Mouse (Mus musculus) intestine, embryonic 16.5 days (tissue): ENCODE measurements around the gene Syce3. TPM values are rescaled to one million over a fixed set of nuclear protein-coding genes. Genes with fewer than 3 reads are reported as not detected.
A peak's percentile ranks its signal among the peaks of the same experiment; 100 is the strongest.

Source experiments
- ATAC-seq: fragments of 200-750 bp; cut with Nextera tagmentation; 2 replicates; pipeline ENCODE4 v1.8.0; 2017; ENCODE audit warnings: moderate TSS enrichment, moderate library complexity
- H3K27ac ChIP-seq: fragments of 300-500 bp; sonication (generic); 2 replicates; pipeline ENCODE4 v1.5.1; 2014; ENCODE audit warnings: mild to moderate bottlenecking, low read length
- H3K27me3 ChIP-seq: fragments of 300-500 bp; sonication (generic); replicated peaks from 2 replicates; pipeline ENCODE4 v1.6.1; 2014; ENCODE audit warnings: low read length, control low read depth, mixed read lengths; ENCODE audit not compliant: control insufficient read depth, insufficient read depth
- H3K36me3 ChIP-seq: fragments of 300-500 bp; sonication (generic); 2 replicates; pipeline ENCODE4 v1.6.1; 2014; ENCODE audit warnings: low read length, control low read depth; ENCODE audit not compliant: control insufficient read depth, insufficient read depth
- H3K4me1 ChIP-seq: fragments of 300-500 bp; sonication (generic); 2 replicates; pipeline ENCODE4 v1.6.1; 2014; ENCODE audit warnings: low read length, control low read depth, mixed read lengths; ENCODE audit not compliant: control insufficient read depth, insufficient read depth
- H3K4me2 ChIP-seq: fragments of 300-500 bp; sonication (generic); 2 replicates; pipeline ENCODE4 v1.6.1; 2014; ENCODE audit warnings: low read depth, low read length, control low read depth
- H3K4me3 ChIP-seq: fragments of 300-500 bp; sonication (generic); 2 replicates; pipeline ENCODE4 v1.5.1; 2014; ENCODE audit warnings: mild to moderate bottlenecking, low read length
- H3K9ac ChIP-seq: fragments of 300-500 bp; sonication (generic); 2 replicates; pipeline ENCODE4 v1.6.1; 2014; ENCODE audit warnings: low read depth, low read length
- H3K9me3 ChIP-seq: fragments of 300-500 bp; sonication (generic); 2 replicates; pipeline ENCODE4 v1.6.1; 2016; ENCODE audit warnings: low read length, control low read depth; ENCODE audit not compliant: control insufficient read depth
- WGBS: fragments of 180-500 bp; shearing (Covaris S2); extraction: QIAGEN DNeasy Blood & Tissue Kit; methylation state at CpG from one replicate; pipeline ENCODE4 v1.1.7; 2014; 5-methylcytosine and 5-hydroxymethylcytosine counted together
- polyA plus RNA-seq: library from polyadenylated mRNA; unstranded; fragments of >200 nt; fragmentation: Nextera tagmentation; extraction: Ambion mirVana; gene quantifications from 2 replicates; pipeline ENCODE4 v1.2.1, GENCODE M21; 2015

Syce3 gene
- polyA plus RNA-seq, 1 experiment from 2014 or later: 0.92 TPM

GRCm38 (mm10) chr15:89398146-89398545 lies 12.2 kb downstream of the Syce3 start:
- Histone ChIP-seq H3K9me3 (no peaks in the 10 kb centered on the region), H3K36me3 (no peaks in the 10 kb centered on the region), H3K9ac (no peak overlapping the region), H3K4me2 (no peak overlapping the region), H3K27ac (no peak overlapping the region), H3K4me1 (peaks cover 6% of the 10 kb centered on the region; the same call in 1 of the 2 replicates), H3K27me3 (no peaks in the 10 kb centered on the region), H3K4me3 (no peak overlapping the region)
- WGBS: 82% methylated on average over 2 of the region's 2 CpGs
- ATAC-seq: no peak

- no peaks in the 10 kb centered on the region for H3K9me3 ChIP-seq
- no peaks in the 10 kb centered on the region for H3K27me3 ChIP-seq
- ATAC-seq: peak; percentile 94
- no peak overlapping the region for H3K4me3 ChIP-seq
- H3K36me3 ChIP-seq: no peaks in the 10 kb centered on the region
- no peak overlapping the region for H3K4me2 ChIP-seq
- peaks cover 6% of the 10 kb centered on the region; the same call in 1 of the 2 replicates for H3K4me1 ChIP-seq
- no peak overlapping the region for H3K9ac ChIP-seq
- no peak overlapping the region; the same call in 1 of the 2 replicates for H3K27ac ChIP-seq
- 68% methylated on average over 4 of the region's 4 CpGs for WGBS
Measured at GRCm38 (mm10) chr15:89396883-89397282, 13.4 kb downstream of the Syce3 start.

DNA sequence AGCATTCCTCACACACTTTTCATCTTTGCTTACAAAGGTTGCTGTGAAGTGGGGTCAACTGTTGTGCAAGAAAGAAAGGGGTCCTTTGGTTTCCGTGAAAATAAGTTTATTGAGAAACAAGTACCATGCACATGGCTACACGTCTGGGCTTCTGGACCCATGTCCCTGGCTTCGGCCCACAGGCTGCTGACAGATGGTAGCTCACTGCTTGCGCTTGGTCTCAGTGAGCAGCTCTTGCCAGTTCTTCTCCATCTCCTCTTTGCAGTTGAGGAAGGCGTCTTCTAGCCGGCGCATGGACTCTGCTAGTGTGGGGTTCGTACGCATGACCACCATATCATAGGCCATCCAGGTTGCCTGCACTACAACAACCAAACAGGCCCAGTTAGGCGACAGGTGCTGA lies 20.2 kb downstream of the Syce3 start:
- no peak for ATAC-seq
- Histone ChIP-seq H3K27me3 (peaks cover 3% of the 10 kb centered on the region; the same call in 1 of the 2 replicates), H3K36me3 (no peaks in the 10 kb centered on the region), H3K9ac (no peak overlapping the region), H3K4me3 (no peak overlapping the region), H3K27ac (no peak overlapping the region), H3K9me3 (no peaks in the 10 kb centered on the region), H3K4me1 (no peaks in the 10 kb centered on the region), H3K4me2 (no peak overlapping the region)
- 91% methylated on average over 10 of the region's 10 CpGs for WGBS

DNA sequence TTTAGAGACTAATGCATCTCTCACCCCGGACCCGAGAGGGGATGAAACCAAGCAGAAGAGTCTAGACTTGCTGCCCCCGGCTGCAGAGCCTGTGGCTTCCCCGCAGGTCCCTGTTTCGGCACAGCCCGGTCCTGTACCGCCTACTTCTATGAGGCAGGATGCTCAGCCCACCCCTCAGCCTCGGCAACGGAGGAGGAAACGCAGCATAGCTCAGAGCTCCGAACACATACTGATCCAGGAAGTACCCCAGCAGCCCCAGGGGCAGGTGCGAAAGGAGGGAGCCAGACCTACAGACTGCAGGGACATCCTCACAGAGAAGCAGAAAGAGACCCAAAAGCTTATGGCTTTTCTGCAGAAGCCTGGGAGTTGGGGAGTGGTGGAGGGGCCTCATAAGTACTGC lies 23.2 kb downstream of the Syce3 start:
- ATAC-seq: no peak
- WGBS: 42% methylated on average over 12 of the region's 12 CpGs
- Histone ChIP-seq H3K27ac (no peak overlapping the region), H3K4me1 (no peaks in the 10 kb centered on the region), H3K36me3 (no peaks in the 10 kb centered on the region), H3K9me3 (no peaks in the 10 kb centered on the region), H3K4me2 (no peak overlapping the region), H3K9ac (no peak overlapping the region), H3K27me3 (peaks cover 3% of the 10 kb centered on the region), H3K4me3 (no peak overlapping the region)

- H3K9ac ChIP-seq: no peak within 1 kb of the TSS
- no peaks in the 10 kb centered on the region for H3K9me3 ChIP-seq
- H3K27ac ChIP-seq: no peak within 1 kb of the TSS
- H3K4me2 ChIP-seq: no peak within 1 kb of the TSS
- H3K4me1 ChIP-seq: no peaks in the 10 kb centered on the region
- no peaks in the 10 kb centered on the region for H3K36me3 ChIP-seq
- 89% methylated on average over 7 of the region's 7 CpGs for WGBS
- no peak for ATAC-seq
- no peak within 1 kb of the TSS for H3K4me3 ChIP-seq
- H3K27me3 ChIP-seq: peaks cover 9% of the 10 kb centered on the region
Measured at GRCm38 (mm10) chr15:89384617-89385016, 25.7 kb downstream of the Syce3 start, which contains the start of gene Klhdc7b. Gene Klhdc7b (plus strand): TSS chr15:89384917.

- Histone ChIP-seq H3K27ac (no peak overlapping the region), H3K36me3 (no peaks in the 10 kb centered on the region), H3K27me3 (peaks cover 44% of the 10 kb centered on the region), H3K9me3 (no peaks in the 10 kb centered on the region), H3K4me2 (peak overlapping the region; percentile 78), H3K9ac (peak overlapping the region; percentile 39; the same call in 1 of the 2 replicates), H3K4me1 (peaks cover 20% of the 10 kb centered on the region), H3K4me3 (peak overlapping the region; percentile 44)
- ATAC-seq: no peak
- 11% methylated on average over 10 of the region's 10 CpGs for WGBS
Measured at GRCm38 (mm10) chr15:89379429-89379828, 30.9 kb downstream of the Syce3 start.

DNA sequence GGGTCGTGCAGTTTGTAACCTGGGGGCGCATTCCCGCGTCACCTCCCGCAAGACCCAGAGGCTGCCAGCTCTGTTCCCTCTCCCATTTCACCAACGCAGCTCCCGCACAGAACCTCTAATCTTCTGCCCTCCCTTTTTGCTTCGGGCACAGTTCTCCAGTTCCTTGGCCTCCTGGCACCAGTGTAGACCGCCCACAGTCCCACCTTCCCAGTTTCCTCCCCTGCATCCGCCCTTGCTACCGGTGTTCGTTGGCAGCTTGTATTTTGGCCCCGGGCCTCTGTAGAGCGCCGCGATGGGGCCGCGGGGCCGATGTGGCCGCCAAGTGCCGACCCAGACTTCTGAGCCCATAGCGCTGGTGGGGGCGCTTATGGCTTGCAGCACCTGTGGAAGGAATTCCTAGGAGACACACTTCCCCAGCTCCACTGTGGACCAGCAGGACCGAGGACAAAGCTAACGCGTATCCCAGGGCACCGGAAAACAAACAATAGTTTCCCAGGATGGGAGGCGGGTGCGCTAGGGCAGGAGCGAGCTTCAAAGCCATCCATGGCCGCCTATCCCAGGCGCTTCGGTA lies 31.4 kb downstream of the Syce3 start, which contains the start of gene Odf3b:
TSS of gene Odf3b (minus strand) at position 452 of the 571 bp plus-strand sequence.
- peak within 1 kb of the TSS; percentile 78 for H3K4me2 ChIP-seq
- under 1% methylated on average over 33 of the region's 33 CpGs for WGBS
- peak within 1 kb of the TSS; percentile 39 for H3K9ac ChIP-seq
- H3K27me3 ChIP-seq: peaks cover 44% of the 10 kb centered on the region
- peak within 1 kb of the TSS; percentile 44 for H3K4me3 ChIP-seq
- peaks cover 23% of the 10 kb centered on the region for H3K4me1 ChIP-seq
- H3K36me3 ChIP-seq: no peaks in the 10 kb centered on the region
- no peak within 1 kb of the TSS for H3K27ac ChIP-seq
- H3K9me3 ChIP-seq: no peaks in the 10 kb centered on the region
- peak; percentile 19; the same call in 1 of the 2 replicates for ATAC-seq

DNA sequence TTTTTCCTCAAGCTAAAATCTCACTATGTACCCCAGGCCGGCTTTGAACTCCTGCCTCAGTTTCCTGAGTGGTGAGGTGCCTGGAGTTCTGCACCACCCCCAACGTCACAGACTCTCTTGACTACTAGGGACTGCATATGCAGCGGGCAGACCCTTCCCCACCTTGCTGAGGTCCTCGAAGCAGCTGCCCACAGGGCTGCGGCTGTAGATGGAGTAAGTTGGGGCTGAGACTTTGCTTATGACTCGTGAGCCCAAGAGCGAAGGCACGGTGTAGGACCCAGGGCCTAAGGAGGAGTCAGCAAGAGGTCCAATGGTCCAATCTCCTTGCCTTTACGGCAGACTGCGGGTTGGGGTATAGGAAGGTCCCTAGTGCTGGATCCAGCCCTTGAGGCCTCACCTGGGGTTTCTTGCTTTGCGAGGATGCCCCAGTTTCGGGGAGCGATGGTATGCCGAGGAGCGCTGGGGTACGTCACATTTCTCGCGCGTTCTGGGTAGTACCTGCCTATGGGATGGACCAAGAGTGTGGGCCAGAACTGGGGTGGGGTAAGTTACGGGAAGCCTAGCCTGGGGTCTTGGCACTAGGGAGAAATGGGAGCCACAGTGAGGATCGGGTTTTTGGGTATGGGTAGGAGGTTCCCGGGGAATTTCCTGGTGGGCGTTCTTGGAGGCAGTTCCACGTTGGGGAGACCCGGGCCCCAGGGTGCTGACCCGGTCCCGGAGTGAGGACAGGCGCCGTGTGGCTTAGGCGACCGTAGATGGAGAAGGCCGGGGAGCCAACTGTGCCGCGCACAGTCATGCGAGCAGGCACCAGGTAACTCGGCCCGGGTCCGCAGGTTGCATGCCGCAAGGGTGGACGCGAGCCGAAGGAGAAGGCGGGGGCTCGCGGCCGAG lies 32.1 kb downstream of the Syce3 start:
- H3K9me3 ChIP-seq: no peaks in the 10 kb centered on the region
- peak overlapping the region; percentile 44 for H3K4me3 ChIP-seq
- no peak overlapping the region for H3K27ac ChIP-seq
- peaks cover 44% of the 10 kb centered on the region for H3K27me3 ChIP-seq
- WGBS: 15% methylated on average over 45 of the region's 46 CpGs
- peaks cover 23% of the 10 kb centered on the region for H3K4me1 ChIP-seq
- peak overlapping the region; percentile 39 for H3K9ac ChIP-seq
- peak overlapping the region; percentile 78 for H3K4me2 ChIP-seq
- H3K36me3 ChIP-seq: no peaks in the 10 kb centered on the region
- no peak for ATAC-seq

DNA sequence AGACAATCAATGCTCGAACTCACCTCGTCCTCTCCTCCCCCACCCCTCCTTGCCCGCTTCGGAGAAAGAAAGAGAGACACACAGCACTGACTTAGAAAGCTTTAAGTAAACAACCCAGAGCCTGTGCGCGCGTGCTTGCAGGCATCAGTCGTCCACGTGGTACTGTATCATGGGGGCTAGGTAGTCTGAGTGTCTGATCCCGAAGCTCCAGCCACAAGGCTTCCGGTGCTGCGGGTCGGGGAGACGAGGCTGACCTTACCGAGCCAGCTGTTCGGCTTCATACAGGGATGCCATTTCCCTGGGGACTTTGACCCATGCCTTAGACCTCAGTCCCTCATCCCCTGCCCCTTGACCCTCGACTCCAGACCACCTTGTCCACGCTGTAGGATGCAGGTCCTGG lies 32.9 kb downstream of the Syce3 start:
- WGBS: 3% methylated on average over 18 of the region's 18 CpGs
- ATAC-seq: no peak
- peak overlapping the region; percentile 30; the same call in 1 of the 2 replicates for H3K4me2 ChIP-seq

More for the DNA sequence above, 32.9 kb downstream of the Syce3 start:
- Histone ChIP-seq H3K27ac (no peak overlapping the region), H3K4me3 (peak overlapping the region; percentile 19; the same call in 1 of the 2 replicates), H3K36me3 (no peaks in the 10 kb centered on the region), H3K4me1 (peaks cover 29% of the 10 kb centered on the region), H3K27me3 (peaks cover 44% of the 10 kb centered on the region), H3K9me3 (no peaks in the 10 kb centered on the region), H3K9ac (0 out of 2 replicates have a peak overlapping the region, but pooled peaks have one; percentile 4)
